Mouse (Mus musculus): ENCODE data around the gene Sec31a. TPM values are rescaled to one million over a fixed set of nuclear protein-coding genes. Genes with fewer than 3 reads are reported as not detected.

The Sec31a gene
- polyA plus RNA-seq (2015; fragmentation: Nextera tagmentation; extraction: Ambion mirVana): 130 and 158 TPM in 2 replicates

DNA sequence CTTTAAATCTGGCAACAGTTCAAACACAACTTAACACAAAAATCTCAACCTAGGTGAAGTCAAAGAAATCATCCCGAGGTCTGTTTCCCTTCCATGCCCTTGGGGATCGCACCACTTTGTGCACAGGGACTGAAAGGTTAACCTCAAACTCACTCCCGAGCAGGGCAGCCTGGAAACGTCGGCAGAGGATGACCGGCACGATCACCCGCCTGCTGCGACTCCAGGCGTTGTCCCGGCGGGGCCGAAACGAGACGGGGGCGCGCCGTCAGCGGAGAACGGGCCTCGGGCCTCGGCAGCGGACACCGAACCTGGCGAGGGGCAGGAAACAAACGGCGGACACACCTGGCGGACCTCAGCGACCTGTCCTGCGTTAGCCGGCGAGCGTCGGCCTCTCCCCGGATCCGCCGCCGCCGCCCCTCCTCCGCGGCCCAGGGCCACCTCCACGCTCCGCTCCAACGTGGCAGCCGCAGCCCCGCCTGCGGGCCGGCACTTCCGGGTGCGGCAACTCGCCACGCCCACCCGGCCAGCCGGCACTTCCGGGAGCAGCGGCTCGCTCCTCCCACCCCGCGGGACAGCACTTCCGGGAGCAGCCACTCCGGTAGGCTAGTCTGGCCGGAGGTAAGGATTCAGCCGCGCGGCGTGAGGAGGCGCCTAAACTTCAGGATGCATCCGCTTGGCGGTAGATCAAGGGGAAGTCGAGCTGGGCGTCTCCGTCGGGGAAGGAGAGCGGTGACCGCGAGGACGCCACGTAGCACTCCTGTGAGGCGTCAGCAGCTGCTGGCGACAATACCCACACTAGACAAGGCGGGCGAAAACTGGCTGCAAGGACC, at the start of gene Sec31a:
Gene Sec31a (minus strand): TSS at position 474 of the 830 bp plus-strand sequence.

Other genes with a start within 250 kb of the Sec31a start
- gene Lin54, start 84.4 kb upstream of the Sec31a start, polyA plus RNA-seq (2015; fragmentation: Nextera tagmentation; extraction: Ambion mirVana): 3.9 and 5.9 TPM in 2 replicates
- 103 and 116 TPM in 2 replicates for gene Cops4, start 102.1 kb upstream of the Sec31a start, polyA plus RNA-seq (2015; fragmentation: Nextera tagmentation; extraction: Ambion mirVana)
- gene Plac8, start 156.0 kb upstream of the Sec31a start, polyA plus RNA-seq (2015; fragmentation: Nextera tagmentation; extraction: Ambion mirVana): 108 and 113 TPM in 2 replicates

Measured in urinary bladder, postnatal 0 days (tissue).